8 mouse cellular contexts compared by ENCODE assay signal in genomic region chr11:118236520-118237190, GRCm38 (mm10). TPM values are rescaled to one million over a fixed set of nuclear protein-coding genes. Genes with fewer than 3 reads are reported as not detected.
A peak's percentile ranks its signal among the peaks of the same experiment; 100 is the strongest.
DNase-seq lines count a peak whose midpoint lies in the region; ATAC-seq and TF ChIP-seq lines count a peak whose summit lies in the region.

No protein-coding gene starts in this region.

- no peak overlapping the region for H3K4me3 ChIP-seq in liver, adult 2 months (ENCODE audit: insufficient read depth, low read depth, low read length)
- no peak overlapping the region for H3K4me3 ChIP-seq in cortical plate, adult 2 months (ENCODE audit: insufficient read depth, low read length)
- no peak overlapping the region for H3K4me3 ChIP-seq in kidney, embryonic 16.5 days (ENCODE audit: low read length)

- H3K27ac ChIP-seq in liver, adult 2 months (replicated peaks; ENCODE audit: insufficient read depth, low read depth, low read length), result peak overlapping the region; percentile 55
- H3K27ac ChIP-seq in cortical plate, adult 2 months (ENCODE audit: insufficient read depth, low read length), result peak overlapping the region; percentile 12; the same call in 1 of the 2 replicates
- peak overlapping the region; percentile 69 for H3K27ac ChIP-seq in kidney, embryonic 16.5 days (ENCODE audit: low read length)

- peak; percentile 58 for ATAC-seq in kidney, embryonic 16.5 days (ENCODE audit: low FRiP score, low TSS enrichment)
- 0 out of 2 replicates have a peak, but pooled peaks have one; percentile 1 for ATAC-seq in monocyte, adult 5-6 weeks (replicated peaks; ENCODE audit: insufficient number of reproducible peaks, low FRiP score, low TSS enrichment, poor library complexity, severe bottlenecking)
- no peak for ATAC-seq in cerebellum, adult (ENCODE audit: insufficient number of reproducible peaks, low FRiP score, low TSS enrichment)

- peaks cover 56% of the 10 kb centered on the region for H3K79me2 ChIP-seq in liver, adult 2 months (ENCODE audit: control insufficient read depth, insufficient read depth, low read length)

- TF ChIP-seq POLR2A in liver, adult 2 months (IDR thresholded peaks at IDR 0.05; ENCODE audit: extremely low read depth, insufficient read depth, low read length), result no peak
- TF ChIP-seq POLR2A in cortical plate, adult 2 months (IDR thresholded peaks at IDR 0.05; ENCODE audit: extremely low read depth, insufficient read depth, low read length), result no peak

- peaks cover 22% of the 10 kb centered on the region for H3K4me1 ChIP-seq in liver, adult 2 months (ENCODE audit: control insufficient read depth, insufficient read depth, low read length)
- H3K4me1 ChIP-seq in cortical plate, adult 2 months (ENCODE audit: control insufficient read depth, insufficient read depth, low read length), result peaks cover 13% of the 10 kb centered on the region
- H3K4me1 ChIP-seq in kidney, embryonic 16.5 days (ENCODE audit: insufficient read depth, low read length), result peaks cover 62% of the 10 kb centered on the region

- H3K4me2 ChIP-seq in kidney, embryonic 16.5 days (replicated peaks; ENCODE audit: low read depth, low read length), result no peak overlapping the region; the same call in 1 of the 2 replicates

- H3K9me3 ChIP-seq in kidney, embryonic 16.5 days (ENCODE audit: low read length), result no peaks in the 10 kb centered on the region

- H3K36me3 ChIP-seq in liver, adult 2 months (ENCODE audit: control insufficient read depth, insufficient read depth, low read length), result no peaks in the 10 kb centered on the region
- H3K36me3 ChIP-seq in kidney, embryonic 16.5 days (ENCODE audit: insufficient read depth, low read length), result no peaks in the 10 kb centered on the region

- no peak for TF ChIP-seq CTCF in liver, adult 2 months (IDR thresholded peaks at IDR 0.05; ENCODE audit: low read depth, low read length)
- no peak for TF ChIP-seq CTCF in cortical plate, adult 2 months (IDR thresholded peaks at IDR 0.05; ENCODE audit: extremely low read depth, insufficient read depth, low read length)

- DNase-seq in liver, adult 2 months (ENCODE audit: extremely low read depth, low read depth, low spot score), result no peak
- DNase-seq in liver (no peak), MN1 (ENCODE audit: low spot score) (no peak)
- DNase-seq in retina, embryonic 14.5 days (ENCODE audit: low spot score), result no peak

- WGBS in liver, adult 2 months, result 78% methylated on average over 6 of the region's 6 CpGs
- WGBS in kidney, embryonic 16.5 days, result 39% methylated on average over 6 of the region's 6 CpGs

- no peaks in the 10 kb centered on the region for H3K27me3 ChIP-seq in liver, adult 2 months (ENCODE audit: control insufficient read depth, insufficient read depth, low read length)
- no peaks in the 10 kb centered on the region for H3K27me3 ChIP-seq in kidney, embryonic 16.5 days (ENCODE audit: insufficient read depth, low read length)

- H3K9ac ChIP-seq in liver, adult 2 months (ENCODE audit: low read depth, low read length), result no peak overlapping the region; the same call in 1 of the 2 replicates
- H3K9ac ChIP-seq in kidney, embryonic 16.5 days (replicated peaks; ENCODE audit: low read length), result no peak overlapping the region

RNA-seq across cellular contexts. Expression of gene Cyth1, which starts 11.7 kb away (rescaled TPM):
- total RNA-seq in liver, adult 2 months (2014; rRNA removed), result 26.8 and 32.4 TPM in 2 replicates
- 13.9 and 14.7 TPM in 2 replicates for polyA plus RNA-seq in liver, adult 2 months (2012; rRNA removed)
- polyA plus RNA-seq in cortical plate, adult 2 months (2012; rRNA removed), result 69.2 and 80.3 TPM in 2 replicates
- 17.9 and 18.2 TPM in 2 replicates for polyA plus RNA-seq in kidney, embryonic 16.5 days (2015; fragmentation: Nextera tagmentation; extraction: Ambion mirVana)
- 110 to 193 TPM (median 136 TPM) in 3 replicates for total RNA-seq in monocyte, adult 5-6 weeks (2017)

RNA-seq across cellular contexts. Expression of gene Usp36, which starts 53.4 kb away (rescaled TPM):
- 2.7 and 4.0 TPM in 2 replicates for total RNA-seq in liver, adult 2 months (2014; rRNA removed)
- 7.5 and 12.3 TPM in 2 replicates for polyA plus RNA-seq in liver, adult 2 months (2012; rRNA removed)
- polyA plus RNA-seq in cortical plate, adult 2 months (2012; rRNA removed), result 26.7 and 27.3 TPM in 2 replicates
- 21.4 and 24.8 TPM in 2 replicates for polyA plus RNA-seq in kidney, embryonic 16.5 days (2015; fragmentation: Nextera tagmentation; extraction: Ambion mirVana)
- total RNA-seq in monocyte, adult 5-6 weeks (2017), result 13.1 to 29.6 TPM (median 14.8 TPM) in 3 replicates

Comparison
In these comparisons a context has a peak if more than half of its experiments do, and no peak if none do; other contexts are left out.
1. H3K27ac ChIP-seq: peak in every context shown above with its lines; median percentile 69 in kidney, embryonic 16.5 days; 55 in liver, adult 2 months; 12 in cortical plate, adult 2 months.